Mouse (Mus musculus) heart, embryonic 13.5 days (tissue): Measurements from ENCODE around the gene Ctps2. TPM values are rescaled to one million over a fixed set of nuclear protein-coding genes. Genes with fewer than 3 reads are reported as not detected.

ENCODE experiments used
- ATAC-seq: fragments of 200-750 bp; cut with Nextera tagmentation; 2 replicates; pipeline ENCODE4 v1.8.0; 2017; ENCODE audit warnings: moderate TSS enrichment; ENCODE audit not compliant: insufficient number of reproducible peaks, low FRiP score, low TSS enrichment; ENCODE audit errors: extremely low read depth
- H3K27ac ChIP-seq: fragments of 300-500 bp; sonication (generic); replicated peaks from 2 replicates; pipeline ENCODE4 v1.5.1; 2015; ENCODE audit warnings: moderate library complexity, mild to moderate bottlenecking, inconsistent platforms
- H3K27me3 ChIP-seq: fragments of 300-500 bp; sonication (generic); replicated peaks from 2 replicates; pipeline ENCODE4 v1.6.1; 2015; ENCODE audit warnings: mild to moderate bottlenecking, inconsistent platforms
- H3K36me3 ChIP-seq: fragments of 300-500 bp; sonication (generic); 2 replicates; pipeline ENCODE4 v1.6.1; 2015; ENCODE audit warnings: mild to moderate bottlenecking, inconsistent platforms
- H3K4me1 ChIP-seq: fragments of 300-500 bp; sonication (generic); 2 replicates; pipeline ENCODE4 v1.6.1; 2015; ENCODE audit warnings: inconsistent platforms
- H3K4me2 ChIP-seq: fragments of 300-500 bp; sonication (generic); 2 replicates; pipeline ENCODE4 v1.6.1; 2015; ENCODE audit warnings: inconsistent platforms, mild to moderate bottlenecking, moderate library complexity
- H3K4me3 ChIP-seq: fragments of 300-500 bp; sonication (generic); 2 replicates; pipeline ENCODE4 v1.5.1; 2015; ENCODE audit warnings: moderate library complexity, mild to moderate bottlenecking, inconsistent platforms
- H3K9ac ChIP-seq: fragments of 300-500 bp; sonication (generic); 2 replicates; pipeline ENCODE4 v1.6.1; 2015; ENCODE audit warnings: inconsistent platforms, mild to moderate bottlenecking, moderate library complexity
- H3K9me3 ChIP-seq: fragments of 300-500 bp; sonication (generic); 2 replicates; pipeline ENCODE4 v1.6.1; 2016; ENCODE audit warnings: inconsistent platforms
- WGBS: fragments of 180-500 bp; shearing (Covaris S2); methylation state at CpG from one replicate; pipeline ENCODE4 v1.1.7; 2015; ENCODE audit warnings: mixed read lengths; 5-methylcytosine and 5-hydroxymethylcytosine counted together
- microRNA counts: library from miRNA; unstranded; fragments of <30 nt; microRNA quantifications from one replicate; lab custom pipeline; 2016
- microRNA-seq: library from miRNA; unstranded; fragments of <30 nt; microRNA quantifications from one replicate; pipeline ENCODE4, GENCODE M21; 2016
- polyA plus RNA-seq: library from polyadenylated mRNA; unstranded; fragments of >200 nt; fragmentation: Nextera tagmentation; extraction: Ambion mirVana; gene quantifications from 2 replicates; pipeline ENCODE4 v1.2.1, GENCODE M21; 2015

Gene Ctps2
- polyA plus RNA-seq, 1 experiment from 2014 or later = 55.8 TPM

GRCm38 (mm10) chrX:162986876-162987495, 85.9 kb downstream of the Ctps2 start:
- no peaks in the 10 kb centered on the region for H3K4me1 ChIP-seq
- H3K36me3 ChIP-seq = peaks cover 4% of the 10 kb centered on the region; the same call in 1 of the 2 replicates
- no peaks in the 10 kb centered on the region for H3K27me3 ChIP-seq
- H3K4me3 ChIP-seq = no peak overlapping the region
- ATAC-seq = no peak
- 85% methylated on average over 10 of the region's 10 CpGs for WGBS
- H3K9ac ChIP-seq = no peak overlapping the region
- H3K27ac ChIP-seq = no peak overlapping the region
- no peaks in the 10 kb centered on the region for H3K9me3 ChIP-seq
- no peak overlapping the region for H3K4me2 ChIP-seq

GRCm38 (mm10) chrX:162991396-162991795, 90.4 kb downstream of the Ctps2 start:
- Histone ChIP-seq H3K27me3 (no peaks in the 10 kb centered on the region), H3K27ac (no peak overlapping the region), H3K36me3 (no peaks in the 10 kb centered on the region), H3K4me1 (no peaks in the 10 kb centered on the region), H3K9ac (no peak overlapping the region), H3K4me3 (no peak overlapping the region), H3K4me2 (no peak overlapping the region), H3K9me3 (no peaks in the 10 kb centered on the region)
- no peak for ATAC-seq
- 69% methylated on average over 4 of the region's 4 CpGs for WGBS

- Histone ChIP-seq H3K9me3 (no peaks in the 10 kb centered on the region), H3K27ac (no peak overlapping the region), H3K9ac (no peak overlapping the region), H3K27me3 (no peaks in the 10 kb centered on the region), H3K4me2 (no peak overlapping the region), H3K4me3 (no peak overlapping the region), H3K36me3 (0 out of 2 replicates have a peak, but pooled peaks cover 5% of the 10 kb centered on the region), H3K4me1 (no peaks in the 10 kb centered on the region)
- 69% methylated on average over 3 of the region's 3 CpGs for WGBS
- no peak for ATAC-seq
Observed at GRCm38 (mm10) chrX:162992121-162992520, 91.1 kb downstream of the Ctps2 start.

- Histone ChIP-seq H3K27ac (no peak overlapping the region), H3K4me3 (no peak overlapping the region), H3K9me3 (no peaks in the 10 kb centered on the region), H3K4me1 (no peaks in the 10 kb centered on the region), H3K9ac (no peak overlapping the region), H3K36me3 (peaks cover 20% of the 10 kb centered on the region), H3K4me2 (no peak overlapping the region), H3K27me3 (no peaks in the 10 kb centered on the region)
- ATAC-seq = no peak
Observed at GRCm38 (mm10) chrX:163027864-163028263, 126.8 kb downstream of the Ctps2 start.

- no peak overlapping the region for H3K9ac ChIP-seq
- H3K4me1 ChIP-seq = no peaks in the 10 kb centered on the region
- H3K36me3 ChIP-seq = no peaks in the 10 kb centered on the region
- ATAC-seq = no peak
- H3K9me3 ChIP-seq = no peaks in the 10 kb centered on the region
- 67% methylated on average over 3 of the region's 3 CpGs for WGBS
- H3K27me3 ChIP-seq = no peaks in the 10 kb centered on the region; the same call in 1 of the 2 replicates
- no peak overlapping the region for H3K4me2 ChIP-seq
- no peak overlapping the region for H3K4me3 ChIP-seq
- H3K27ac ChIP-seq = no peak overlapping the region
Observed at GRCm38 (mm10) chrX:163038767-163039166, 137.7 kb downstream of the Ctps2 start.

- Histone ChIP-seq H3K9ac (no peak overlapping the region), H3K27me3 (no peaks in the 10 kb centered on the region; the same call in 1 of the 2 replicates), H3K4me2 (no peak overlapping the region), H3K36me3 (no peaks in the 10 kb centered on the region), H3K4me3 (no peak overlapping the region), H3K9me3 (no peaks in the 10 kb centered on the region), H3K4me1 (no peaks in the 10 kb centered on the region), H3K27ac (no peak overlapping the region)
- ATAC-seq = no peak
- WGBS = 71% methylated on average over 1 of the region's 1 CpGs
Observed at GRCm38 (mm10) chrX:163042771-163043170, 141.7 kb downstream of the Ctps2 start.

- Histone ChIP-seq H3K27ac (no peak overlapping the region), H3K36me3 (no peaks in the 10 kb centered on the region), H3K9me3 (0 out of 2 replicates have a peak, but pooled peaks cover 3% of the 10 kb centered on the region), H3K4me2 (no peak overlapping the region), H3K4me1 (no peaks in the 10 kb centered on the region), H3K9ac (no peak overlapping the region), H3K4me3 (no peak overlapping the region), H3K27me3 (no peaks in the 10 kb centered on the region)
- ATAC-seq = no peak
- WGBS = 56% methylated on average over 1 of the region's 1 CpGs
Observed at GRCm38 (mm10) chrX:163063936-163064335, 162.9 kb downstream of the Ctps2 start.

MicroRNAs within 50 kb of the gene (microRNA counts, 519-probe panel; counts per million panel counts)
- 209 counts per million, percentile 61 among the panel's probes with 10 or more counts for microRNA mmu-miR-3473 (lab: Ali Mortazavi, UCI)

Small RNAs within 50 kb of the gene (microRNA-seq; reads per million reads assigned to microRNA genes)
- gene Mir3473a = not detected

Other genes starting within 250 kb of the Ctps2 start
- gene Rbbp7, start 140.8 kb upstream of the Ctps2 start, polyA plus RNA-seq = 383 and 413 TPM in 2 replicates
- gene Txlng, start 71.8 kb upstream of the Ctps2 start, polyA plus RNA-seq = 9.3 and 10.9 TPM in 2 replicates
- 22.9 TPM in 2 replicates for gene Syap1, start 12.8 kb upstream of the Ctps2 start, polyA plus RNA-seq
- gene S100g, start 63.4 kb downstream of the Ctps2 start, polyA plus RNA-seq = not detected in 2 replicates